Mouse (Mus musculus) midbrain, embryonic 10.5 days (tissue): ENCODE data around the gene Tfip11. TPM values are rescaled to one million over a fixed set of nuclear protein-coding genes. Genes with fewer than 3 reads are reported as not detected.

Experiments used
- DNase-seq: peaks from one replicate; pipeline ENCODE4 v3.0.0-alpha.2; 2017; ENCODE audit warnings: low spot score
- H3K27ac ChIP-seq: fragments of 300-500 bp; sonication (generic); replicated peaks from 2 replicates; pipeline ENCODE4 v1.5.1; 2016; ENCODE audit warnings: mild to moderate bottlenecking
- H3K27me3 ChIP-seq: fragments of 300-500 bp; sonication (generic); 2 replicates; pipeline ENCODE4 v1.6.1; 2016; ENCODE audit warnings: low read depth, mild to moderate bottlenecking; ENCODE audit not compliant: poor library complexity, severe bottlenecking
- H3K36me3 ChIP-seq: fragments of 300-500 bp; sonication (generic); 2 replicates; pipeline ENCODE4 v1.6.1; 2016; ENCODE audit warnings: mild to moderate bottlenecking, moderate library complexity
- H3K4me1 ChIP-seq: fragments of 300-500 bp; sonication (generic); 2 replicates; pipeline ENCODE4 v1.6.1; 2016
- H3K4me3 ChIP-seq: fragments of 300-500 bp; sonication (generic); 2 replicates; pipeline ENCODE4 v1.5.1; 2016; ENCODE audit warnings: mild to moderate bottlenecking, moderate library complexity
- H3K9me3 ChIP-seq: fragments of 300-500 bp; sonication (generic); replicated peaks from 2 replicates; pipeline ENCODE4 v1.6.1; 2016; ENCODE audit warnings: mild to moderate bottlenecking
- WGBS: fragments of 180-500 bp; shearing (Covaris S2); methylation state at CpG from one replicate; pipeline ENCODE4 v1.1.7; 2016; 5-methylcytosine and 5-hydroxymethylcytosine counted together
- polyA plus RNA-seq: library from polyadenylated mRNA; unstranded; fragments of >200 nt; fragmentation: Nextera tagmentation; extraction: Ambion mirVana; gene quantifications from 2 replicates; pipeline ENCODE4 v1.2.1, GENCODE M21; 2016

The Tfip11 gene
- polyA plus RNA-seq, 1 experiment from 2014 or later, result 43.0 TPM

GRCm38 (mm10) chr5:112382042-112382441, 55.9 kb downstream of the Tfip11 start:
- H3K27ac ChIP-seq, result peak overlapping the region; percentile 46; the same call in 1 of the 2 replicates

GRCm38 (mm10) chr5:112382641-112383330, 56.6 kb downstream of the Tfip11 start:
- Histone ChIP-seq H3K9me3 (no peaks in the 10 kb centered on the region), H3K36me3 (peaks cover 61% of the 10 kb centered on the region), H3K27me3 (no peaks in the 10 kb centered on the region), H3K4me3 (no peak overlapping the region), H3K4me1 (peaks cover 14% of the 10 kb centered on the region), H3K27ac (0 out of 2 replicates have a peak overlapping the region, but pooled peaks have one; percentile 46)
- WGBS, result 80% methylated on average over 17 of the region's 17 CpGs
- DNase-seq, result no peak

More at GRCm38 (mm10) chr5:112382042-112382441, 55.9 kb downstream of the Tfip11 start:
- H3K27me3 ChIP-seq, result no peaks in the 10 kb centered on the region
- 70% methylated on average over 9 of the region's 9 CpGs for WGBS
- H3K9me3 ChIP-seq, result no peaks in the 10 kb centered on the region
- no peak for DNase-seq
- peaks cover 14% of the 10 kb centered on the region for H3K4me1 ChIP-seq
- H3K4me3 ChIP-seq, result no peak overlapping the region
- peaks cover 60% of the 10 kb centered on the region for H3K36me3 ChIP-seq

- Histone ChIP-seq H3K9me3 (no peaks in the 10 kb centered on the region), H3K4me3 (no peak overlapping the region), H3K36me3 (peaks cover 58% of the 10 kb centered on the region), H3K27me3 (no peaks in the 10 kb centered on the region), H3K27ac (no peak overlapping the region), H3K4me1 (peaks cover 27% of the 10 kb centered on the region)
- DNase-seq, result no peak
- WGBS, result 94% methylated on average over 13 of the region's 13 CpGs
These were observed 58.8 kb downstream of the Tfip11 start for GRCm38 (mm10) chr5:112384805-112385472.

GRCm38 (mm10) chr5:112385973-112386372, 59.8 kb downstream of the Tfip11 start:
- Histone ChIP-seq H3K4me3 (no peak overlapping the region), H3K27ac (no peak overlapping the region), H3K27me3 (peaks cover 2% of the 10 kb centered on the region), H3K4me1 (peaks cover 31% of the 10 kb centered on the region), H3K9me3 (no peaks in the 10 kb centered on the region), H3K36me3 (peaks cover 63% of the 10 kb centered on the region)
- 82% methylated on average over 2 of the region's 2 CpGs for WGBS
- no peak for DNase-seq

Other genes starting within 250 kb of the Tfip11 start
- 0.43 and 1.4 TPM in 2 replicates for gene Cryba4, start 73.8 kb upstream of the Tfip11 start, polyA plus RNA-seq
- gene Crybb1, start 70.5 kb upstream of the Tfip11 start, polyA plus RNA-seq, result 0.41 and 0.91 TPM in 2 replicates
- gene Tpst2, start 49.7 kb upstream of the Tfip11 start, polyA plus RNA-seq, result 35.9 and 37.0 TPM in 2 replicates
- 48.7 and 51.0 TPM in 2 replicates for gene Srrd, start 16.7 kb downstream of the Tfip11 start, polyA plus RNA-seq
- gene Hps4, start 16.7 kb downstream of the Tfip11 start, polyA plus RNA-seq, result 35.9 and 43.0 TPM in 2 replicates
- gene Gm6583, start 29.7 kb downstream of the Tfip11 start, polyA plus RNA-seq, result 0.26 and 0.34 TPM in 2 replicates
- gene Asphd2, start 68.5 kb downstream of the Tfip11 start, polyA plus RNA-seq, result 17.7 and 22.0 TPM in 2 replicates
- 0.06 and 0.12 TPM in 2 replicates for gene Gm6588, start 123.1 kb downstream of the Tfip11 start, polyA plus RNA-seq